Mouse (Mus musculus): ENCODE results near the gene Elmsan1.

- TF ChIP-seq FLI1 (IDR thresholded peaks at IDR 0.05; ENCODE audit: low read length) (no peak), GATA1 (IDR thresholded peaks at IDR 0.05; ENCODE audit: borderline replicate concordance, low read length) (no peak)
Measured at GRCm38 (mm10) chr12:84243076-84243770, 24.5 kb upstream of the Elmsan1 start.

Data from megakaryocyte, embryonic 14.5 days (primary cell).